Mouse (Mus musculus) thymus, adult 2 months (tissue): ENCODE data around the gene Clstn1. TPM values are rescaled to one million over a fixed set of nuclear protein-coding genes. Genes with fewer than 3 reads are reported as not detected.
A peak's percentile ranks its signal among the peaks of the same experiment; 100 is the strongest.

Experiments used
- DNase-seq: peaks from one replicate; pipeline ENCODE4 v3.0.0; 2021
- H3K27ac ChIP-seq: fragments of 200-500 bp; 2 replicates; pipeline ENCODE4 v1.5.1; 2012; ENCODE audit warnings: low read length, control low read depth; ENCODE audit not compliant: control insufficient read depth, insufficient read depth
- H3K27me3 ChIP-seq: fragments of 200-500 bp; 2 replicates; pipeline ENCODE4 v1.6.1; 2012; ENCODE audit warnings: mild to moderate bottlenecking, low read length, moderate library complexity, mixed read lengths; ENCODE audit not compliant: control insufficient read depth, insufficient read depth
- H3K36me3 ChIP-seq: fragments of 200-500 bp; 2 replicates; pipeline ENCODE4 v1.6.1; 2012; ENCODE audit warnings: mild to moderate bottlenecking, low read length, moderate library complexity; ENCODE audit not compliant: control insufficient read depth, insufficient read depth
- H3K4me1 ChIP-seq: fragments of 200-500 bp; replicated peaks from 2 replicates; pipeline ENCODE4 v1.6.1; 2012; ENCODE audit warnings: low read length; ENCODE audit not compliant: control insufficient read depth, insufficient read depth
- H3K4me3 ChIP-seq: fragments of 200-500 bp; 2 replicates; pipeline ENCODE4 v1.5.1; 2012; ENCODE audit warnings: mild to moderate bottlenecking, low read length, control low read depth, moderate library complexity; ENCODE audit not compliant: control insufficient read depth, insufficient read depth
- CTCF ChIP-seq: fragments of 200-500 bp; IDR thresholded peaks from 2 replicates; pipeline ENCODE4 v1.5.1; 2012; ENCODE audit warnings: mild to moderate bottlenecking, control low read depth, low read length, moderate library complexity, borderline replicate concordance; ENCODE audit not compliant: control insufficient read depth, poor library complexity, insufficient read depth; ENCODE audit errors: extremely low read depth
- POLR2A ChIP-seq: fragments of 200-500 bp; IDR thresholded peaks from 2 replicates; pipeline ENCODE4 v1.6.1; 2012; ENCODE audit warnings: mild to moderate bottlenecking, low read length, control low read depth, moderate library complexity; ENCODE audit not compliant: control insufficient read depth, poor library complexity, insufficient read depth; ENCODE audit errors: extremely low read depth
- WGBS: fragments of 180-500 bp; shearing (Covaris S2); methylation state at CpG from one replicate; pipeline ENCODE4 v1.1.7; 2018; 5-methylcytosine and 5-hydroxymethylcytosine counted together
- polyA plus RNA-seq: library from polyadenylated mRNA; depleted of rRNA; stranded (reverse); fragments of >200 nt; gene quantifications from 2 replicates; pipeline ENCODE4 v1.2.3, GENCODE M21; 2012

Gene Clstn1
- polyA plus RNA-seq, 1 experiment: 24.5 TPM

DNA sequence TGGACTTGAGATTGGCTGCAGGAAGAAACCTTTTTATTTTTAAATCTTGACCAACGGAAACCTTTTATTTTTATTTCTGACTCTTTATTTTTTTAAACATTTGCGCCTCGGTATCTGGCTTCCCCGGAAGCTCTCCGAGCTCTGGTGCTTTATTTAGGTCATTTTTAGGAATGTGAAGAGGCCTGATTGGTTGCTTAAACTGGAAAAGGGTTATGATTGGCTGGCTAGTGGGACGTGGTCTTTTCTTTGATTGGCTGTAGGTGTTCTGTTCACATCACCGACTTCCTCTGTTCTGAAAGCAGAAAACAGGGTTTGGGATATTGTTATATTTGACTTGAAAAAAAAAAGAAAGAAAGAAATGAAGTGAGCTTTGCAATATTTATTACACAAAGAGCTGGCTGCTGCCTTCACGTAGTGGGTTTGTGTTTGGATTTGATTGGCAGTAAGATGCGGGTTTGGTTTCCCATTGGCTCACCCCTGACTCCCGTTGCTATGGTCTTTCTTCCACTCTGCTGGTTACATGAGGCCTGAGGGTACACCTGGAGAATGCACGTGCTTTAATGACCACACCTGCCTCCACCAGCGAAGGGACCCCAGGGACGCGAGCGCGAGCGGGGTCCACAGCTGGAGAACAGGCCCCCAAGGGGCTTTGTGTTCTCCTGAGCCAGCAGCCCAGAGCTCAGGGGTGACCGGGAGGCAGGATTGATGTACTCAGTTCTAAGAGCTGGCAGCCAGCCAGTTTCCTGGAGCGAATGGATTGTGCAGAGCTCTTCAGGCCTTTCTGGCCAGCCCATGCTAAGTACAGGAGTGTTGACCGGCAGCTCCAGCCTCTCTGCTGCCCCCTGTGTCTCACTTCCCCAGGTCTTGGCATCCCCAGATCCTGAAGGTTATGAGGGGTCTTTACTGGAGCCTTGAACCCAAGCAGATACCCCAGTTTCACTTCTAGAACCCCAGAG, 21.5 kb upstream of the Clstn1 start:
- 94% methylated on average over 20 of the region's 20 CpGs for WGBS
- DNase-seq: no peak
- no peak overlapping the region for H3K27ac ChIP-seq
- H3K36me3 ChIP-seq: no peaks in the 10 kb centered on the region
- H3K4me1 ChIP-seq: peaks cover 10% of the 10 kb centered on the region
- TF ChIP-seq POLR2A: no peak
- TF ChIP-seq CTCF: no peak
- no peaks in the 10 kb centered on the region for H3K27me3 ChIP-seq
- H3K4me3 ChIP-seq: no peak overlapping the region

DNA sequence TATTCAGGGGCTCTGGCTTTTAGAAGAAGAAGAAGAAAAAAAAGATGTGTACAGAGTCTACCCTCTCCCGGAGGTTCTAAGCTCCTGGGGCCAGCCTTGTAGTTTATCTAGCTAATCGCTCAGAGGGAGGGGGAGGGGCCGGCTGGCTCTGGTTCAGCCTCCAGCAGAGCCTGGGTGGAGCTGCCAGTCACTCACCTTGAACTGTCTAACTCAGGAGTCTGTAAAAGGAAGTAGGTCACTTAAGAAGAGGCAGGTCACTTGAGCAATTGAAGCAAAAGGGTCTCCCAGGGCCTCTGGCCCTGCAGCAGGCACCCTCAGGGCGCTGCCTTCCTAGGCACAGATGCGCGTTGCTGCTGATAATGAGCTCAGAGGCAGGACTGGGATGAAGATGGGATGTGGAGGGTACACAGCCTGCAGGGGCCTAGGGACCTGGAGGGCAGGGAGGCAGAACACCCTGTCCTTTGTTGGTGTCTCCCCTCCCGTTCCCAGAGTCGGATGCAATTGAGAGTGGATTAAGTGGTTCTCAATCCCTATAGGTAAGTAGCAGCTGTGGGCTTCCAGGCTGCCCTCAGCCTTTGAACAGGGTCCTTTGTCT, 18.7 kb upstream of the Clstn1 start:
- 77% methylated on average over 8 of the region's 8 CpGs for WGBS
- no peaks in the 10 kb centered on the region for H3K27me3 ChIP-seq
- DNase-seq: no peak
- TF ChIP-seq CTCF (no peak), POLR2A (no peak)
- no peaks in the 10 kb centered on the region for H3K36me3 ChIP-seq
- peaks cover 4% of the 10 kb centered on the region for H3K4me1 ChIP-seq
- H3K27ac ChIP-seq: no peak overlapping the region
- H3K4me3 ChIP-seq: no peak overlapping the region

DNA sequence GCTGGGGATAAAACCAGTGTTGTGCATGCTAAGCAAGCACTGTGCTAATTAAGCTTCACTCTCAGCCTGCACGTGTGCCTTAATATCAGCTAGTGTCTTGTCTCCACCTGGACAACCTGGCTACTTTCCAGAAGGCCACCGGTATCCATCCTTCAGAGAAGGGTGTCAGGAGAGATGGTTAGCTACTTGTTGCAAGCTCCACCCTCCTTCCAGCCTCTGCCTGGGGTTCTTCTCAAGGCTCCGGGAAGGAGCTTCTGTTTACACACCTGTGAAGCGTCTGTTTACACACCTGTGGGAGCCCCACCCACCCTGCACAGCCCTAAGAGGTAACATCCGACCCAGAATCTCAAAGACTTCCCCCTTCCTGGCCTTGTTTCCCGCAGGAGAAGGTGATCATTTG, 17.6 kb upstream of the Clstn1 start:
- no peak for TF ChIP-seq POLR2A
- no peak for TF ChIP-seq CTCF
- Histone ChIP-seq H3K27ac (no peak overlapping the region), H3K4me1 (no peaks in the 10 kb centered on the region), H3K27me3 (no peaks in the 10 kb centered on the region), H3K4me3 (no peak overlapping the region), H3K36me3 (no peaks in the 10 kb centered on the region)
- 81% methylated on average over 6 of the region's 6 CpGs for WGBS
- no peak for DNase-seq

DNA sequence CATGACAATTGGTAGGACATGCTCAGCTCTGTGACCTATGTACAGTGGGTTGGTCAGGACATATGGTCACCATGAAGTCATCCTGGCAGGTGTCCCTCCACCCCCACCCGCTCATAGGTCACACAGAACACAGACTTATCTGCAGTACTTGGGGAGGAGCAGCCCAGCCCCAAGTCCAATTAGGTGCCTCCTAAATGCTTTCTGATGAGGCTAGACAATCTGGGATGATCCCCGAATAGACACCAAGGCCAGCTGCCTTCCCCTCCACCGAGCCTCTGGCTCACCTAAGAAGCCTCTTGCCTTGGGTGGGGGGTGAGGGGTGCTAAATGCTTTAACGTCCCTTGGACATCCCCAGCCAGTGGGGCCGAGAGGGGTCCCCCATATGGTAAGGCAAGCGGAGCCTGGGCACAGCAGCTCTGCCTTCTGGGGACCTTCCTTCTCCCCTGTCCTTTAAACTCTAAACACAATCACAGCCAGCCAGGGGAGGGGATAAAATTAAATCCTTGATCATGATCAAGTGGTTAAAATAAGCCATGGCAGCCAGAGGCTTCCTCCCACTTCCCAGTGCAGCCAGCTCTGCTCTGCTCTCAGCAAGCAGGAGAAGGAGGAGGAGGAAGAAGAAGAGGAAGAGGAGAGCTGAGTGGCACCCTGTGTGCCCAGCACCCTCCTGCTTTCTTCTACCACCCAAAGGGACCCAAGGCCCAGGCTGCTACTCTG, 16.3 kb upstream of the Clstn1 start:
- Histone ChIP-seq H3K27ac (no peak overlapping the region), H3K4me3 (no peak overlapping the region), H3K4me1 (no peaks in the 10 kb centered on the region), H3K27me3 (no peaks in the 10 kb centered on the region), H3K36me3 (no peaks in the 10 kb centered on the region)
- no peak for TF ChIP-seq CTCF
- TF ChIP-seq POLR2A: no peak
- no peak for DNase-seq
- 89% methylated on average over 6 of the region's 6 CpGs for WGBS

DNA sequence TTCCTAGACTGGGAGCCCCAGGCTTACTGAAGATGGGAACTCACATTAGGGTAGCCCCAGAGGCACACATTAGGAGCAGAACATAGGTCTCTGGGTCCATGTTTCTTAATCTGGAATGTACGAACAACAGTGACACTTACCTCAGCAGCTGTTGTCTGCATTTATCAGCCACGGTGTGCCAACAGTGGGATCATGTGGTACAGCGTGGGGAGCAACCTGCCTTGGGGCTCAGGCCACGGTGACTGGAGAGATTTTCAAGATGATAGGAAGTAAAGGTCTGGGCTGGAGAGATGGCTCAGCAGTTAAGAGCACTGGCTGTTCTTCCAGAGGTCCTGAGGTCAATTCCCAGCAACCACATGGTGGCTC, 15.8 kb upstream of the Clstn1 start:
- Histone ChIP-seq H3K4me1 (no peaks in the 10 kb centered on the region), H3K27ac (no peak overlapping the region), H3K4me3 (no peak overlapping the region), H3K27me3 (no peaks in the 10 kb centered on the region), H3K36me3 (no peaks in the 10 kb centered on the region)
- WGBS: 29% methylated on average over 4 of the region's 4 CpGs
- no peak for TF ChIP-seq CTCF
- no peak for TF ChIP-seq POLR2A
- no peak for DNase-seq

DNA sequence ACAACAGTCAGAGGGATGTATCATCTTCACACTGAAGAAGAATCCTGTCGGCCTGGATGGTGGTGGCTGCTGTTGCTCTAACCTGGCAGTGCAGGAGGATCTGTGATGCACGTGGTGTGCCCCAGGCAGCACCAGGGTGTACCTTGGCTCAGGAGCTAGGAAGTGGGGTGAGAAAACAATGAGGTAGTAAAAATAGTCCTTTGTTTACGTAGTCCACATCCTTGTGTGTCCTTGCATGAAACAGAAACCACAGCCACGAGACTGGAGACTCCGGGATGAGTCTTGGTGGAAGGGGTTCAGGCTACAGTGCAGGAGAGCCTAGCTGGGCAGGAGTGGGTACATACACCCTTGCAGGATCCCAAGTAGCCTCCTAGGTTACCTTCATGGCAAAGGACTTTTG, 15.1 kb upstream of the Clstn1 start:
- Histone ChIP-seq H3K4me1 (no peaks in the 10 kb centered on the region), H3K27ac (peak overlapping the region; percentile 15; the same call in 1 of the 2 replicates), H3K4me3 (no peak overlapping the region), H3K36me3 (no peaks in the 10 kb centered on the region), H3K27me3 (no peaks in the 10 kb centered on the region)
- WGBS: 86% methylated on average over 5 of the region's 5 CpGs
- no peak for DNase-seq
- TF ChIP-seq POLR2A (no peak), CTCF (no peak)
